Mouse (Mus musculus) embryonic facial prominence, embryonic 14.5 days (tissue): ENCODE data around the gene Exoc3l. TPM values are rescaled to one million over a fixed set of nuclear protein-coding genes. Genes with fewer than 3 reads are reported as not detected.
A peak's percentile ranks its signal among the peaks of the same experiment; 100 is the strongest.
"Not testable (repeated sequence)": the region's sequence is repeated elsewhere in the genome, so short reads cannot be mapped to it uniquely, and the experiment has no call there.

Experiments used
- ATAC-seq: fragments of 200-750 bp; cut with Nextera tagmentation; 2 replicates; pipeline ENCODE4 v1.8.0; 2017; ENCODE audit warnings: low read depth, moderate number of reproducible peaks, moderate TSS enrichment
- DNase-seq: peaks from one replicate; pipeline ENCODE4 v3.0.0-alpha.2; 2015; ENCODE audit warnings: low spot score
- H3K27ac ChIP-seq: fragments of 300-500 bp; sonication (generic); replicated peaks from 2 replicates; pipeline ENCODE4 v1.5.1; 2014; ENCODE audit warnings: low read depth, mild to moderate bottlenecking, low read length, moderate library complexity
- H3K27me3 ChIP-seq: fragments of 300-500 bp; sonication (generic); replicated peaks from 2 replicates; pipeline ENCODE4 v1.6.1; 2014; ENCODE audit warnings: low read length; ENCODE audit not compliant: control insufficient read depth, insufficient read depth
- H3K36me3 ChIP-seq: fragments of 300-500 bp; sonication (generic); 2 replicates; pipeline ENCODE4 v1.6.1; 2014; ENCODE audit warnings: low read length, mixed read lengths; ENCODE audit not compliant: control insufficient read depth, insufficient read depth
- H3K4me1 ChIP-seq: fragments of 300-500 bp; sonication (generic); 2 replicates; pipeline ENCODE4 v1.6.1; 2014; ENCODE audit warnings: antibody characterized with exemption, low read length; ENCODE audit not compliant: control insufficient read depth, insufficient read depth
- H3K4me2 ChIP-seq: fragments of 300-500 bp; sonication (generic); 2 replicates; pipeline ENCODE4 v1.6.1; 2014; ENCODE audit warnings: low read depth, mild to moderate bottlenecking, low read length, moderate library complexity, mixed read lengths
- H3K4me3 ChIP-seq: fragments of 300-500 bp; sonication (generic); 2 replicates; pipeline ENCODE4 v1.5.1; 2014; ENCODE audit warnings: low read depth, mild to moderate bottlenecking, low read length
- H3K9ac ChIP-seq: fragments of 300-500 bp; sonication (generic); 2 replicates; pipeline ENCODE4 v1.6.1; 2014; ENCODE audit warnings: low read depth, mild to moderate bottlenecking, low read length, moderate library complexity, mixed read lengths
- H3K9me3 ChIP-seq: fragments of 300-500 bp; sonication (generic); 2 replicates; pipeline ENCODE4 v1.6.1; 2016; ENCODE audit warnings: low read length; ENCODE audit not compliant: control insufficient read depth
- WGBS: fragments of 180-500 bp; shearing (Covaris S2); extraction: QIAGEN DNeasy Blood & Tissue Kit; methylation state at CpG from one replicate; pipeline ENCODE4 v1.1.7; 2014; 5-methylcytosine and 5-hydroxymethylcytosine counted together
- polyA plus RNA-seq: library from polyadenylated mRNA; unstranded; fragments of >200 nt; fragmentation: Nextera tagmentation; extraction: Ambion mirVana; gene quantifications from 2 replicates; pipeline ENCODE4 v1.2.1, GENCODE M21; 2014

The Exoc3l gene
- polyA plus RNA-seq, 1 experiment from 2014 or later, result 7.7 TPM

DNA sequence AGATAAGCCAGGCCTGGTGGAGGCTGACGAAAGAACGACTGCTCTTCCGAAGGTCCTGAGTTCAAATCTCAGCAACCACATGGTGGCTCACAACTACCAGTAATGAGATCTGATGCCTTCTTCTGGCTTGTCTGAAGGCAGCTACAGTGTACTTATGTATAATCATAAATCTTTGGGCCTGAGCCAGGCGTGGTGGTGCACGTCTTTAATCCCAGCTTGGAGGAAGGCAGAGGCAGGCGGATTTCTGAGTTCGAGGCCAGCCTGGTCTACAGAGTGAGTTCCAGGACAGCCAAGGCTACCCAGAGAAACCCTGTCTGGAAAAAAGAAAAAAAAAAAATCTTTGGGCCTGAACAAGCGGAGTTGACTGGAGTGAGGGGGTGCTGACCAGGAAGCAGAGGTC is 4.5 kb downstream of the Exoc3l start:
- not testable (repeated sequence) for H3K9me3 ChIP-seq, H3K4me3 ChIP-seq, H3K4me2 ChIP-seq, H3K27ac ChIP-seq, H3K9ac ChIP-seq, H3K4me1 ChIP-seq, H3K36me3 ChIP-seq, ATAC-seq, DNase-seq
- peaks cover 11% of the 10 kb centered on the region for H3K27me3 ChIP-seq
- 83% methylated on average over 8 of the region's 8 CpGs for WGBS

DNA sequence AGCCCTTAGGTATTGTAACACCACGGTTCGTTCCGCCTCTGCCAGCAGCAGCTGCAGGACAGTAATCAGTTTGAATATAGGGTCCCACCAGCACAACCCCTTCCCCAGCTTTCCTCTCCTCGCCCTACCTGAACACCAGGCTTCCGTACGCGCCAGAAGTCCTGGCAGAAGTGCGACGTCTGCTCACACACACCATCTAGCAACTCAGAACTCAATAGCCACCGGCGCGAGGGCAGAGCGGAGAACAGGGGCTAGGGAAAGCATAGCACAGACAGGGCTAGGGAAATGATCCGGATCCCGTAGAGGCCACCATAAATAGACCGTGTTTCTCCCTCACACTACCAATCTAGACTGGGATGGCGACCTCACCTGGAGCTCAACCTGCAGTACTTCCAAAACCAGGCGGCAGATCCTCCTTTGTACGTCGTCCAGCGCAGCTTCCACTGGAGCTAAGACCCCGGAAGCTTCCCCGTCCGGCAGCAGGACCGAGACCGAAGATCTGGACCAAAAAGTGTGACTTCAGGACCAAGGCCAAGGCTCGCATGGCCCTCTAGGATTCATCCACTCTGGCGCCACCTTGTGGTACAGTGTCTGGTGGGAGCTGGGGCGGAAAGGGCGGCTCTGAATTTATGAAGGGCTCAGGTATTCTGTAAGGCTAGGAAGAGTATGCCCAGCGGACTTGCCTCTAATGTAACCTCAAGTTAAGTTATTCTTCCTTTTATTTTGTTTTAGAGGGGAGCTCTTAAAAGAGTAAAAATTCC is 5.2 kb downstream of the Exoc3l start:
- ATAC-seq (no peak), DNase-seq (peak; percentile 90)
- Histone ChIP-seq H3K4me2 (peak overlapping the region; percentile 64), H3K27ac (no peak overlapping the region), H3K4me3 (peak overlapping the region; percentile 57; the same call in 1 of the 2 replicates), H3K9ac (no peak overlapping the region), H3K36me3 (0 out of 2 replicates have a peak, but pooled peaks cover under 1% of the 10 kb centered on the region), H3K4me1 (peaks cover 9% of the 10 kb centered on the region; the same call in 1 of the 2 replicates), H3K27me3 (peaks cover 11% of the 10 kb centered on the region), H3K9me3 (no peaks in the 10 kb centered on the region)
- 6% methylated on average over 31 of the region's 31 CpGs for WGBS

DNA sequence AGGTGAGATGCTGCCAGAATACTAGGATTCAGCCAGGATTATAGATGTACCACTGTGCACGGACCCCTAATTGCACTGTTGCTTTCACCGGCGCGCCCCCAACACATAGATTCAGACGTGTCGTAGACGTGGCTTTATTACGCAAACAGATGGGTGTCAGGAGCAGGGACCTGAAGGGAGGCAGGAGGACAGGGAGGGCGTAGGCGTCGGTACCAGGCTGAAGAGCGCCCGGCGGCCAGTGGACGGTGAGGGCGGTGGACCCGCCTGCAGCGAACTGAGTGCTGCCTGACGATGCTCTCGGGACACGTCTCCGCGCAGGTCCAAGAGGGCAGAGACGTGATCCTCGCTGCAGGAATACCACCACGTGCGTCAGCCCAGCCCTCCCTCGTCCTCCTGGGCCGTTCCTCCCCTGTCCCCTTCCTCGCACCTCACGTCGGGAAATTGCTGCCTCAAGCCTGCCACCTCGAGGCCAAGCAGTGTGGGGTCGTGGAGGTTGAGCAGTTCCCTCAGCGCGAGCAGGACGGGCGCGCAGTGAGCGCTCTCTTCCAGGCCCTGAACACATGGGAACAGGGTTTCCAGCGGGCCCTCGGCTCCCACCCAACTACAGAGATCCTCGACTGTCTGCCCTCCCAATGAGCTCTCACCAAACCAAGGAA is 6.0 kb downstream of the Exoc3l start, which contains the start of gene 4931428F04Rik:
4931428F04Rik (minus strand) TSS at position 60 of the 656 bp plus-strand sequence.
- peak within 1 kb of the TSS; percentile 76 for H3K27ac ChIP-seq
- H3K9ac ChIP-seq, result peak within 1 kb of the TSS; percentile 68
- peaks cover 11% of the 10 kb centered on the region for H3K27me3 ChIP-seq
- H3K4me3 ChIP-seq, result peak within 1 kb of the TSS; percentile 57
- peaks cover 9% of the 10 kb centered on the region; the same call in 1 of the 2 replicates for H3K4me1 ChIP-seq
- H3K4me2 ChIP-seq, result peak within 1 kb of the TSS; percentile 64
- ATAC-seq (peak; percentile 17; the same call in 1 of the 2 replicates), DNase-seq (peak; percentile 51)
- no peaks in the 10 kb centered on the region for H3K9me3 ChIP-seq
- 0 out of 2 replicates have a peak, but pooled peaks cover 6% of the 10 kb centered on the region for H3K36me3 ChIP-seq
- 2% methylated on average over 24 of the region's 43 CpGs for WGBS

DNA sequence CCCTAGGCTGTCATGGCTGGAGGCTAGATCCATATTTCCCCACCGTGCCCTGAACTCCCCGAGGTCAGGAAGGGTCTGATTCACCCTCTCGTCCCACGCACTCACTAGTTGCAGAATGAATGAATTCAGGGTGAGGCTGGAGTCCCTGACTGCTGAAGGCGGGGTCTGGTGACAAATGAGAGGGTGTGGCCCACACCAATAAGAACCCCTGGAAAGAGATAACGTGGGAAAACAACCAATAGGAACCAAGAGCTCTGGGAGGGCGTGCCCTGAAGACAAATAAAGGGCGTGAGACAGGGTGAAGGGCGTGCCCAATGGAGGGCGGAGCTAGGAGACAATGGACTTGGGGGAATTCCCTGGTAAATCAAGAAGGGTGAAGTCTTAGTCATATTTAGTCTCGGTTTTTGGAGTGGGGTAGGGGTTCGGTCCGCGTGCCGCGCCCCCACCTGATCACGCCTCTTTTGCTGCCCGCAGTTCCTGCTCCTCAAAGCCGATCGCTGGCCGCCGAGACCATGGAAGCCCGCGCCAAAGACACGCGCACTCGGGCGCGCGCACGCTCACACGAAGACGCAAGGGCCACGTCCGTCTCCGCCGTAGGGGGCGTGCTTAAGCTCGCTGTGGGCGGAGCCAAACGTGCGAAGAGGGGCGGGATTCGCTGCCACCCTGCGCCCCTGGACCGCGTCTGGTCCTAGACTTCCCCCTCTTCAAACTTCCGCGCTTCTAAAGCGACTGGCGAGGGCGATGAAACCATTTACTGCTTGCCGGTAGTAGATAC is 6.8 kb downstream of the Exoc3l start:
- ATAC-seq (peak; percentile 94), DNase-seq (peak; percentile 98)
- no peaks in the 10 kb centered on the region for H3K9me3 ChIP-seq
- peak overlapping the region; percentile 76 for H3K27ac ChIP-seq
- peaks cover 9% of the 10 kb centered on the region; the same call in 1 of the 2 replicates for H3K4me1 ChIP-seq
- peaks cover 11% of the 10 kb centered on the region for H3K27me3 ChIP-seq
- under 1% methylated on average over 30 of the region's 53 CpGs for WGBS
- H3K9ac ChIP-seq, result peak overlapping the region; percentile 68
- H3K4me2 ChIP-seq, result peak overlapping the region; percentile 64
- peak overlapping the region; percentile 57 for H3K4me3 ChIP-seq
- H3K36me3 ChIP-seq, result 0 out of 2 replicates have a peak, but pooled peaks cover 6% of the 10 kb centered on the region

DNA sequence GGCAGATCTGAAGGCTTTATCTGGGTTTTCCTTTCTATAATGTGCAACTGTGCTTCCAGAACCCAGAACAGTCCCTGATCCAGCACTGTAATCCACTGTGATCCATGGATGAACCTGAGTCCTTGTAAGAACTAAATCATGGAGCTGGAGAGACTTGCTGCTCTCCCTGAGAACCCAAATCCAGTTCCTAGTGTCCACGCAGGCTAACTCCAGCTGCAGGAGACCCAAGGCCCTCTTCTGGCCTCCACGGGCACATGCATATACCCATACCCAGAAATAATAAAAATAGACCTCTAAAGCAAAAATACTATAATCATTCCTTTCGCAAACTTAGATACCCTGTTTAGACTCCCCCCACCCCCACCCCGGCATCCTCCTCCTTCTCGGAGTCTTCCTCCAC is 7.7 kb downstream of the Exoc3l start:
- Histone ChIP-seq H3K4me1 (peaks cover 9% of the 10 kb centered on the region; the same call in 1 of the 2 replicates), H3K4me3 (peak overlapping the region; percentile 57; the same call in 1 of the 2 replicates), H3K4me2 (peak overlapping the region; percentile 64), H3K9ac (no peak overlapping the region; the same call in 1 of the 2 replicates), H3K9me3 (no peaks in the 10 kb centered on the region), H3K36me3 (0 out of 2 replicates have a peak, but pooled peaks cover 8% of the 10 kb centered on the region), H3K27me3 (peaks cover 11% of the 10 kb centered on the region), H3K27ac (no peak overlapping the region)
- DNase-seq (no peak), ATAC-seq (no peak)
- WGBS, result 93% methylated on average over 5 of the region's 5 CpGs

DNA sequence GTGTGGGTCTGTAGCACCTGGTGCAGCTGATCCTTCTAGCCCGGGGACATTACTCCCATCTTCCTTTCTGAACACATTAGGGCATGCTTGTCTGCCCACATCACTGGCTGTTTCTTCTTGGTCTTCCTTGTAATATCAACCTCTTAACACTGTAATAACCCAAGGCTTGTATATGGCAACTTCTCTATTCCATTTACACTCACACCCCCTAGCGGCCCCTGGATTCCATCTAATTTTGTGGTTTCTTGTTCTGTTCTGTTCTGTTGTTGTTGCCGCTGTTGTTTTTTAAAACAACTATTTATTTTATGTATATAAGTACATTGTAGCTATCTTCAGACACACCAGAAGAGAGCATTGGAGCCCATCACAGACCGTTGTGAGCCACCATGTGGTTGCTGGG is 9.0 kb downstream of the Exoc3l start:
- no peaks in the 10 kb centered on the region for H3K9me3 ChIP-seq
- H3K36me3 ChIP-seq, result peaks cover 13% of the 10 kb centered on the region; the same call in 1 of the 2 replicates
- ATAC-seq, result no peak
- DNase-seq, result no peak
- no peak overlapping the region for H3K4me3 ChIP-seq
- H3K27me3 ChIP-seq, result peaks cover 11% of the 10 kb centered on the region
- no peak overlapping the region for H3K4me2 ChIP-seq
- H3K4me1 ChIP-seq, result peaks cover 9% of the 10 kb centered on the region; the same call in 1 of the 2 replicates
- no peak overlapping the region for H3K27ac ChIP-seq
- WGBS, result 85% methylated on average over 4 of the region's 4 CpGs
- no peak overlapping the region for H3K9ac ChIP-seq

DNA sequence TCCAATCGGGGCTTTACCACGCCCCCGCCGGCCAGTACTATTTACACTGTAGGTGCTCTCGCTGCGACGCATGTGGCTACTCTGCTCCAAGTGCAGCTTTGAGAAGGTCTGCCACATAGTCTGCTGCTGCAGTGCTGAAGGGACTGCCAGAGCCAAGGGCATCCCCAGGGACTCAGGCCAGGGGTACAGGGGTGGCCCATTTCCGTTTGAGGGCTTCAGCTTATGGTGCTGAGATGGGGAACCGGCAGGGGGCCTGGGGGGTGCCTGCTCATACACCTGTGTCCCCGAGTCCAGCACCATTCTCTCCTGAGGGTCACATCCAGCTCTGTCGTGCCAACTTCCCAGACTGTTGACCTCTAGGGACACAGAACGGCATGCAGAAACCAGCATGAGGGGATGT is 10.4 kb downstream of the Exoc3l start:
- WGBS, result 52% methylated on average over 12 of the region's 12 CpGs

DNA sequence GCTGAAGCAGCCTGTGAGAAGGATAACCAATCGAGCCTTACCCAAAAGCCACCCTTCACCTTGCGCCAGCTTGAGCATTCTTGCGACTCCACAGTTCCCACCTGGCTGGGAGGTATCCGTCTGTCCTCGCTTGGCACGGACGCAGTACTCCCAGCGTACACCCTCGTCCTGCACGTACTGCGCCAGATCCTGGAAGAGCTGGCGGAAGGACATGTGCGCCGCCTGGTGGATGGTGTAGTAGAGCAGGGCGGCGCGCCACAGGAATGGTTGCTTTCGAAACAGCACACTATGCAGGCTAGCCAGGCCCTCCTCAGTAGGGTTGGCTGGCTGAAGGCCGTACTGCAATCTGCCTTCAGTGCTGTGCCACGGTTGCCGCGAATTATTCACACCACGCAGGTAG is 12.8 kb downstream of the Exoc3l start:
- H3K4me2 ChIP-seq, result no peak overlapping the region
- 0 out of 2 replicates have a peak overlapping the region, but pooled peaks have one; percentile 4 for H3K9ac ChIP-seq
- H3K27me3 ChIP-seq, result peaks cover 21% of the 10 kb centered on the region
- peaks cover 13% of the 10 kb centered on the region; the same call in 1 of the 2 replicates for H3K36me3 ChIP-seq
- H3K27ac ChIP-seq, result no peak overlapping the region
- peaks cover 8% of the 10 kb centered on the region for H3K4me1 ChIP-seq
- ATAC-seq, result peak; percentile 58
- peak; percentile 37 for DNase-seq
- no peaks in the 10 kb centered on the region for H3K9me3 ChIP-seq
- no peak overlapping the region for H3K4me3 ChIP-seq
- 29% methylated on average over 23 of the region's 23 CpGs for WGBS

More for the DNA sequence above, 10.4 kb downstream of the Exoc3l start:
- Histone ChIP-seq H3K4me1 (peaks cover 6% of the 10 kb centered on the region; the same call in 1 of the 2 replicates), H3K4me2 (no peak overlapping the region), H3K9ac (no peak overlapping the region), H3K27ac (no peak overlapping the region), H3K27me3 (peaks cover 8% of the 10 kb centered on the region), H3K9me3 (no peaks in the 10 kb centered on the region), H3K36me3 (peaks cover 13% of the 10 kb centered on the region; the same call in 1 of the 2 replicates), H3K4me3 (no peak overlapping the region)
- DNase-seq, result no peak
- no peak for ATAC-seq
